9 mouse cellular contexts compared by ENCODE assay signal in the genomic region with DNA sequence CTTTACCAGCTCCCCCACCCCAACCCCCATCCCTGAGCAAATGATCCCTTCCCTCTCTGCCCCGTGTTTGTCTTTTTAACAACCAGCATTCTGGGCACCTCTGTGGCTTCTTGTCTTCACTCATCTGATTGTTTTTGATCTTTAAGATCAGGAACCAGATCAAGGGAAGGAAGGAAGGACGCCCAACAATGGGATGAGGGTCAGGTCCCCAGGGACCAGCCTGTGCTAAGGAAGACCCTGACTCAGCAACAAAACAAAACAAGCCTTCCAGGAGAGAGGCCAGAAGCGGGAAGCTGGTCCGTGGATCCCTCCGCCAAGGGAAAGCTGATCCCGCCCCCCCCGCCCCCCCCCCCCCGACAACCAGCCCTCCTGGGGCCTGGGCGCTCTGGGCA. TPM values are rescaled to one million over a fixed set of nuclear protein-coding genes. Genes with fewer than 3 reads are reported as not detected.
DNase-seq lines count a peak whose midpoint lies in the region; ATAC-seq lines count a peak whose summit lies in the region.
"Had no signal": no experiment of that assay in that cellular context is flagged by ENCODE, and none has a peak within 500 bp of the region (broad histone marks: within the 10 kb centered on the region; RNA-seq: fewer than 3 reads in every experiment).

No protein-coding gene starts in this region.

- peak overlapping the region; percentile 61 for H3K9ac ChIP-seq in embryonic facial prominence, embryonic 14.5 days (ENCODE audit: low read depth, low read length)
- H3K9ac ChIP-seq in neural tube, embryonic 13.5 days: peak overlapping the region; percentile 62

- peak overlapping the region; percentile 88 for H3K27ac ChIP-seq in embryonic facial prominence, embryonic 14.5 days (replicated peaks; ENCODE audit: low read depth, low read length)
- peak overlapping the region; percentile 76 for H3K27ac ChIP-seq in neural tube, embryonic 13.5 days (replicated peaks)

- 3% methylated on average over 3 of the region's 9 CpGs for WGBS in embryonic facial prominence, embryonic 14.5 days
- 7% methylated on average over 8 of the region's 9 CpGs for WGBS in neural tube, embryonic 13.5 days

- H3K9me3 ChIP-seq in embryonic facial prominence, embryonic 14.5 days (ENCODE audit: control insufficient read depth, low read length): no peaks in the 10 kb centered on the region
- H3K9me3 ChIP-seq in neural tube, embryonic 13.5 days: peaks cover 4% of the 10 kb centered on the region; the same call in 1 of the 2 replicates

- peak; percentile 13 for DNase-seq in layer of hippocampus, postnatal 10 days (ENCODE audit: low spot score in 2 of 2)
- no peak for DNase-seq in layer of hippocampus, adult 9-11 months
- no peak for DNase-seq in embryonic facial prominence, embryonic 14.5 days (ENCODE audit: low spot score)
- peak; percentile 38 for DNase-seq in kidney, postnatal 14 days
- no peak for DNase-seq in frontal cortex, postnatal 14 days (ENCODE audit: low spot score in 2 of 2)
- DNase-seq in urinary bladder, postnatal 4 days (ENCODE audit: low spot score in 2 of 2): no peak
- no peak for DNase-seq in gastrocnemius, postnatal 4 days (ENCODE audit: low spot score in 2 of 2)

- H3K4me1 ChIP-seq in embryonic facial prominence, embryonic 14.5 days (ENCODE audit: control insufficient read depth, insufficient read depth, low read length): 0 out of 2 replicates have a peak, but pooled peaks cover 6% of the 10 kb centered on the region
- H3K4me1 ChIP-seq in neural tube, embryonic 13.5 days (replicated peaks): peaks cover 16% of the 10 kb centered on the region

- no peaks in the 10 kb centered on the region for H3K27me3 ChIP-seq in embryonic facial prominence, embryonic 14.5 days (replicated peaks; ENCODE audit: control insufficient read depth, insufficient read depth, low read length)
- H3K27me3 ChIP-seq in neural tube, embryonic 13.5 days: no peaks in the 10 kb centered on the region

- ATAC-seq in embryonic facial prominence, embryonic 14.5 days (ENCODE audit: low read depth): 0 out of 2 replicates have a peak, but pooled peaks have one; percentile 4
- 0 out of 2 replicates have a peak, but pooled peaks have one; percentile 16 for ATAC-seq in neural tube, embryonic 13.5 days (ENCODE audit: low read depth)

- H3K4me3 ChIP-seq in embryonic facial prominence, embryonic 14.5 days (ENCODE audit: low read depth, low read length): peak overlapping the region; percentile 31
- peak overlapping the region; percentile 27 for H3K4me3 ChIP-seq in neural tube, embryonic 13.5 days

- H3K4me2 ChIP-seq in embryonic facial prominence, embryonic 14.5 days (ENCODE audit: low read depth, low read length): peak overlapping the region; percentile 60
- H3K4me2 ChIP-seq in neural tube, embryonic 13.5 days: peak overlapping the region; percentile 53

- H3K36me3 ChIP-seq in embryonic facial prominence, embryonic 14.5 days (ENCODE audit: control insufficient read depth, insufficient read depth, low read length): no peaks in the 10 kb centered on the region
- no peaks in the 10 kb centered on the region for H3K36me3 ChIP-seq in neural tube, embryonic 13.5 days

RNA-seq across cellular contexts. Expression of a gene that starts 41.6 kb away (rescaled TPM):
- total RNA-seq in layer of hippocampus, postnatal 10 days (2021): 10 to 100 TPM; 55.4 to 56.9 TPM
- 8.8 and 9.2 TPM in 2 replicates for polyA plus RNA-seq in embryonic facial prominence, embryonic 14.5 days (2014; fragmentation: Nextera tagmentation; extraction: Ambion mirVana)
- polyA plus RNA-seq in neural tube, embryonic 13.5 days (2015; fragmentation: Nextera tagmentation; extraction: Ambion mirVana): 2.6 and 3.4 TPM in 2 replicates
- 10 to 100 TPM; 50.3 to 50.7 TPM for total RNA-seq in gastrocnemius, postnatal 4 days (2021)

RNA-seq across cellular contexts. Expression of a gene that starts 47.3 kb away (rescaled TPM):
- total RNA-seq in layer of hippocampus, postnatal 10 days (2021): under 1 TPM in 1 of 2 experiments, not detected in 1; 0.18 TPM
- 0.69 and 1.0 TPM in 2 replicates for polyA plus RNA-seq in embryonic facial prominence, embryonic 14.5 days (2014; fragmentation: Nextera tagmentation; extraction: Ambion mirVana)
- polyA plus RNA-seq in neural tube, embryonic 13.5 days (2015; fragmentation: Nextera tagmentation; extraction: Ambion mirVana): 0.14 TPM in 1 of 2 replicates, not detected in the other
- total RNA-seq in gastrocnemius, postnatal 4 days (2021): not detected
- total RNA-seq: left cerebral cortex, adult 18-20 months had no signal

Comparison
In these comparisons a context has a peak if more than half of its experiments do, and no peak if none do; other contexts are left out.
1. DNase-seq: peak in layer of hippocampus, postnatal 10 days (2 of 2) and kidney, postnatal 14 days (single experiment); none in layer of hippocampus, adult 9-11 months (single experiment), embryonic facial prominence, embryonic 14.5 days (single experiment), frontal cortex, postnatal 14 days (0 of 2), urinary bladder, postnatal 4 days (0 of 2) and gastrocnemius, postnatal 4 days (0 of 2).